Mouse (Mus musculus) retina, adult 2 months (tissue): ENCODE measurements around the gene Atp2c1.

ENCODE experiments used
- DNase-seq: peaks from one replicate; pipeline ENCODE4 v3.0.0-alpha.2; 2012; ENCODE audit warnings: low read depth, low spot score

Gene Atp2c1

GRCm38 (mm10) chr9:105527219-105527618, at the start of gene Atp2c1:
Atp2c1 (minus strand) TSS chr9:105527319.
- no peak for DNase-seq

- no peak for DNase-seq
These were observed 30.3 kb upstream of the Atp2c1 start for GRCm38 (mm10) chr9:105557452-105557851.

- DNase-seq = peak; percentile 38
These were observed 29.1 kb upstream of the Atp2c1 start for GRCm38 (mm10) chr9:105556141-105556735.

GRCm38 (mm10) chr9:105554439-105554807, 27.3 kb upstream of the Atp2c1 start:
- no peak for DNase-seq

DNA sequence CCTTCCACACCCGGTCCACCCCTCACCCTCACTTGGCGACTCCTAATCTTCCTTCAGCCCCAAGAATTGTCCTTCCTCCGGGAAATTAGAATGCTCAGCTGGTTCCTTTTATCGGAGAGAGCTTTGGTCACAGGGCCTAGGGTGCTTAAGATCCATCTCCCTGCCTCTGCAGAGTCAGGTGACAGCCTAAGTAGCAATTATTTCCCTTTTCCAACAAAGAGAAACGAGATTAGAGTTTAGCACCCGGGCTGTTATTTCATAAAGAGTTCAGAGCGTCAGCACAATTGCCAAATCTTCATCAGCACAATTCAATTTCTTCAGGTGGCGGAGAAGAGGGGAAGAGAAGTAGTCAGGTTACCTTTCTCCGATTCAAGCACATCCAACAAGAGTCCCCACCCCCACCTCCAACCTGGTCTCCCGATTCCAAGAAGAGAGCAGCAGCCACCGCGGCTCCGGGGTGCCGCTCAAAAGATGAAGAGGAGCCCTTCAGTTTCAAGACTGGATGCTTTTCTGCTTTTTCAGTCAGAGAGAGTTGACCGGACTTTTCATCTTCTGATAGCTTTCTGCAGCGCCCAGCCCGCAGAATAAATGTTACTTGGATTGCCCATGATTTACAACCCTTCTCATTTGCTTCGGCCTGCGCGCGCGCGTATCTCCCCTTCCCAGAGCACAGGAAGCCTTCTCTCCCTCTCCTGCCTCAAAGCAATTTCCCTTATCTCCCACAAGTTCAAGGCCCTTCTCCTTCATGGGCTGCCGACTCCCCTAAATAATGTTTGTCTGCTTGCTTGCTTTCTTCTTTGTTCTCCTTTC, 26.7 kb upstream of the Atp2c1 start:
- no peak for DNase-seq

GRCm38 (mm10) chr9:105551407-105551806, 24.3 kb upstream of the Atp2c1 start:
- no peak for DNase-seq

GRCm38 (mm10) chr9:105549096-105549495, 22.0 kb upstream of the Atp2c1 start:
- no peak for DNase-seq

DNA sequence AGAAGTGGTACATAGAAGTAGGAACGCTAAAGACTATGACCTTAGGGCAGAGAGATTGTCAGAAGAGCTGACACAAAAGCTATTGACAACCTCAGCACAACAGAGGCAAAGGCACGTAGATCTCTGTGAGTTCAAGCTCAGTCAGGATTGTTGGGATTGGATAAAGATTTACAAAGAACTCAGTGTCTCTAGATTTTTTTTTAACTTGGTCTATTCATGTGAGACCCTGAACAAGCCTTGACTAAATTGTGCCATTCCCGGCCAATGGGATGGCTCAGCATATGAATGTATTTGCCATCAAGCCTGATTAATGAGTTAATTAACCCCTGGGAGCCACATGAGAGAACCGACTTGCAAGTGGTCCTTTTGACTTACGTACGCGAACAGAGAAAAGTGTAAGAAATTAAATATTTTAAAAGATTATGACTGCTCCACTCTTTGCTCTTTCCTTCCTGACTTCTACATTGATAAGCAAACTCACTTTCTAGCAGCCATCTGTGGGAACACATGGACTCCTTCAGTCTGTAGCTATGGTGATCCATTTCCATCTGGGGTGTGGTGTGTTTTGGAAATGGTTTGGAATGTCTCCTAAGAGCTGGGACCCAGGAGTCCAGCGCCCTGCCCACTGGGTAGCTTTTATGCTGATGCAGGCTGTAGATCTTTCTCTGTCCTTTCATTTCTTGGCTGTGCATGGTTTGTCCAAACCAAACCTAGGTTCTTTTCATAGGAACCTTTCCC, 17.1 kb upstream of the Atp2c1 start:
- DNase-seq = no peak

DNA sequence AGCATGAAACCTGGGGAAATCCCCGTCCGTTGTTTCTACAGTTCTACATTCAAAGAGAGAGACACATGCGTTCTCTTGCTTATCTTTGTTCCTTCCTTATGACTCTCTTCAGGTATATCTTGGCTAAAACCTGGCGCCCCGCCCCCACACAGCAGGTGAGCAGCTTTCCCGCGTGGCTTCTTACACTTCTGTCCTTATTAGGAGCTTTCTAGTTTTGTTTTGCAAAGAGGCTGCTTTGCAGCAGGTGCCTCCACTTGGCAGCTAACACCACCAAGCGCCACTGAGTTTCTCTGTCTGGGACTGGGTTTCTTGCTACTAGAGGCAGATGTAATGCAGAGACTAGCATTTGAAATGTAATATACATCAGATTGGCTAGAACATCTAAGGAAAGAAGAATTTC, 10.4 kb upstream of the Atp2c1 start:
- DNase-seq = no peak

DNA sequence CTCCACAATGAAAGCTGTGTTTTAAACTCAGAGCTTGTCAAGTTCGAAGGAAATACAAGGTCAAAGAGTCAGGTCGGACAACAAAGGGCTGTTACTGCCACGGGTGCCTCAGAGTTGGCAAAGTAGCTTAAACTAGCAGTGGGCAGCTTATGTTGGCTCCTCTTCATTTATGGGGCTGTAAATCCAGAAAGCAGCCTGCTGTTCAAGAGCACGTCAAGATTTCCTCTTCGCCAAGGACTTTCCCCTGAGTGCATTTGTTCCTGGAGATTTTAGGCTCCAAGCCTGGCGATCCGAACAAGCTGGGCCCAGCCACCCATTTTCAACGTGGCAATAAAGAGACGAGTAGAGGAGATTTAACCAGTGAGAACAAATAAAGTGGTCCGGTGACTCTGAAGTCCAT, 9.8 kb upstream of the Atp2c1 start:
- no peak for DNase-seq

DNA sequence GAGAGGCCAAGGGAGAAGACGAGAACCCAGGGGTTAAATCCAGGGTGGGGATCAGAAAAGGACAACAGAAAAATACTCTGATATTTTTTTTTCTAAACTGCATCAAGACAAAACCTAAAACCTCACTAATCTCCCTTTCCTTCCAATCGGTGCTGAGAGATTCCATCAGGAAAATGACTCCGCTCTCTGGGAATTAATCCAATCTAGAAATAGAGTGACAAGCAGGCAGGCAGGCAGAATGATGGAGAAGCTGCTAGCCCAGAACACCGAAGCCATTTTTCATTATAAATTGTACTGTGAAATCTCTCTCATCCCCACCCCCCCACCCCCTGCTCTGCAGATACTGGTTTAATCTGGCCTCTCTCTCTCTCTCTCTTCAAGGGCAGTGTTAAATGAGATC, 1.8 kb downstream of the Atp2c1 start:
- DNase-seq = no peak

DNA sequence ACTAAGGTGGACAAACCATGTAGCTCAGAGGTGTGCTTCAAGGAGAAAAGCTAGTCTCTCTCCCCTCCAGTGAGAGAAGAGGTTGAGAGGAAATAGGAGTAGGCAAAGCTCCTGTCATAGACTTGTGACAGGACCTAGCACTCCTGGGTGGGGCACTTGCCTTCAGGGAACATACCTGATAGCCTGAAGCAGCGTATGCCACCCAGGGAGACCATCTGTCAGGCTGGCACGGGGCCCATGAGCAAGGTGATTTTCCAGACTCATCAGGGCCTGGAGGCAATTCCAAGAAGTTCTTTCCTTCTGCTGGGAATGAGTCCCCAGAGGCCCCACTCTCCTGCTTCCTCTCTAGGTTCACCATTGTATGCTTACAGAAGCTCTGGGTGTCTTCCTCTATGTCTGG, 4.1 kb downstream of the Atp2c1 start:
- DNase-seq = no peak

DNA sequence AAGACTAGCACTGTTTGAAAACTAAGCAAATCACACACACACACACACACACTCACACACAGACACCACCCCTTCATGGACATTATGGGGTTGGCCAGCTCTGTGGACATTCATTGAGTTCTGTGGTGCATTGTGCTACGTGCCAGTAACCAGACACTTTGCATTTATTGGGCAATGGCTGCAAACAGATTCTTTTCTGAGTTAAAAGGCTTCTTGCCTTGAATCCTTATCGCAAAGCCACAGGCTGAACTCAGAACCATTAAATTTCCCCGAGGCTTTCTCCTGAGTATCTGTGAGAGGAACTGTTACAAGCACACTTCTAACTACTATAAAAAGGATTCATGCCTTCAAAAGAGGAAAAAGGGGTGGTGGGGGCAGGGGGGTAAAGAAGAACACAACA, 5.1 kb downstream of the Atp2c1 start:
- DNase-seq = no peak

- no peak for DNase-seq
These were observed 6.2 kb downstream of the Atp2c1 start for GRCm38 (mm10) chr9:105520776-105521552.

GRCm38 (mm10) chr9:105519278-105519883, 7.7 kb downstream of the Atp2c1 start:
- DNase-seq = no peak

DNA sequence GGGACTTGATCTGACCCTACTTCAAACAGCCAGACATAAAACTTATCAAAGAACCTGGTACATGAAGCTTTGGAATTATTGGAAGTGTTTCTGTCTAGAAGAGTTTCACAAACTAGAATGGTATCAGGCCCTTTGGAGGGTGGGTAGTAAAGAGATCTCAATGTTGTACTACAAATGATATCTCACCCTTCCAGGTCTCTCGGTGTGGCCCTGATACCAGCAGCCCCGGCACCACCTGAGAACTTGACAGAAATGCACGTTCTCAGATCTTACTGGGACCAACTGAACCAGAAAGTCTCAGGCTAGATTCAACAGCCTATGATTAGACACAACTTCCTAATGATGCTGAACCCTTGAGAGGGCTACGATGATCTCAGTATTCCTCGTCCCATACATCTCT, 23.4 kb downstream of the Atp2c1 start:
- no peak for DNase-seq

GRCm38 (mm10) chr9:105502389-105502788, 24.7 kb downstream of the Atp2c1 start:
- DNase-seq = no peak

GRCm38 (mm10) chr9:105495316-105496174, 31.6 kb downstream of the Atp2c1 start:
- peak; percentile 54 for DNase-seq

- DNase-seq = peak; percentile 90
These were observed 32.4 kb downstream of the Atp2c1 start for GRCm38 (mm10) chr9:105494553-105495315.

GRCm38 (mm10) chr9:105492744-105493143, 34.4 kb downstream of the Atp2c1 start:
- DNase-seq = no peak
